Mouse (Mus musculus) kidney, adult 2 months (tissue): ENCODE data around the gene Gm4952.

Experiments
- CTCF ChIP-seq: fragments of 200-500 bp; conservative IDR thresholded peaks from 2 replicates; pipeline ENCODE4 v1.5.1; 2011; ENCODE audit warnings: low read depth, mild to moderate bottlenecking, control low read depth, low read length, moderate library complexity, mixed read lengths; ENCODE audit not compliant: insufficient read depth, insufficient read length
- POLR2A ChIP-seq: fragments of 200-500 bp; IDR thresholded peaks from one replicate; pipeline ENCODE4 v1.6.1; 2011; ENCODE audit warnings: low read depth, low read length, control low read depth

DNA sequence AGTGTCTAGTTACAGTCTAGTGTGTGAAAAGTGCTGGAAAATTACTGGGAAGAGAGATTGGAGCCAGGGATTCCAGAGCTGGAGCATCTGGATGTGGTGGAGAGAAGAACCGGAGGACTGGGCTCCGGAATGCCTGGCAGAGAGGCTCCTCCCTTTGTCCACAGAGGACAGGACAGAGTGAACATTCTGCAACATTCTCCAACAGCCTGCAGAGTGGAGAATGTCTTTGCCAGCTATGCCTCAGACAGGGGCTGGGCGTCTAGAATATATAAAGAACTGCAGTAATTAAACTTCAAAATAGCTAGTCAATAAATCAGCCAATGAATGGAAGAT lies 2.7 kb upstream of the Gm4952 start:
- peak; percentile 44 for TF ChIP-seq POLR2A
- no peak for TF ChIP-seq CTCF
